Comparison of ENCODE assay signal across 9 mouse cellular contexts in the genomic region with DNA sequence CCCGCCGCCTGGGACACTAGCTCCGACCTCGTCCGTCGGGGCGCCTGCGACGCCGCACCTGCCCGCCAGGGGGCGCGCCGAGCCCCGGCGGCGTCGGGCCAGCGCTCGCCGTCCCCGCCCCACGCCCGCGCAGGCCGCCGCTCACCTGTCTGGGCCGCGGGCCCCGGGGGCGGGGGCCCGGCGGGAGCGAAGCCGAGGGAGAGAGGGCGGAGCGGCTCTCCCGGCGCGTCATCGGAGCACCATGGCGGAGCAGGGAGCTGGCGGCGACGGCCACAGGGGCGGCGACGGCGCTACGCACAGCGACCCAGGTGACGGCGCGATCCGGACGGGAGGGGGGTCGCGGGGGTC. TPM values are rescaled to one million over a fixed set of nuclear protein-coding genes. Genes with fewer than 3 reads are reported as not detected.
DNase-seq lines count a peak whose midpoint lies in the region; ATAC-seq and TF ChIP-seq lines count a peak whose summit lies in the region.
"Had no signal": no experiment of that assay in that cellular context is flagged by ENCODE, and none has a peak within 500 bp of the region (broad histone marks: within the 10 kb centered on the region; RNA-seq: fewer than 3 reads in every experiment).

No protein-coding gene starts in this region.

- peak; percentile 15 for DNase-seq in gastrocnemius, adult 18-20 months (ENCODE audit: low spot score)
- no peak for DNase-seq in gastrocnemius, adult 8-10 months (ENCODE audit: low spot score in 2 of 2)
- peak; percentile 72 to 85 for DNase-seq in cerebellum, adult 18-20 months
- DNase-seq in forebrain, postnatal 0 days = peak; percentile 45
- DNase-seq in hindbrain, postnatal 0 days (ENCODE audit: low spot score) = peak; percentile 49
- DNase-seq in spleen, postnatal 14 days (ENCODE audit: low spot score in 2 of 2) = peak; percentile 18 to 22

- peak overlapping the region; percentile 71 for H3K4me3 ChIP-seq in forebrain, postnatal 0 days (ENCODE audit: low read depth, low read length)
- peak overlapping the region; percentile 62 for H3K4me3 ChIP-seq in hindbrain, postnatal 0 days (ENCODE audit: low read length)
- peak overlapping the region; percentile 80 for H3K4me3 ChIP-seq in limb, embryonic 12.5 days (replicated peaks)
- peak overlapping the region; percentile 73 for H3K4me3 ChIP-seq in midbrain, embryonic 12.5 days

- no peak overlapping the region for H3K27ac ChIP-seq in forebrain, postnatal 0 days (ENCODE audit: low read depth, low read length)
- H3K27ac ChIP-seq in hindbrain, postnatal 0 days = 0 out of 2 replicates have a peak overlapping the region, but pooled peaks have one; percentile 55
- no peak overlapping the region for H3K27ac ChIP-seq in limb, embryonic 12.5 days
- H3K27ac ChIP-seq in midbrain, embryonic 12.5 days (replicated peaks) = no peak overlapping the region
- H3K27ac ChIP-seq: macrophage had no signal

- under 1% methylated on average over 42 of the region's 58 CpGs for WGBS in forebrain, postnatal 0 days
- WGBS in hindbrain, postnatal 0 days = 4% methylated on average over 31 of the region's 58 CpGs
- under 1% methylated on average over 33 of the region's 58 CpGs for WGBS in limb, embryonic 12.5 days
- under 1% methylated on average over 49 of the region's 58 CpGs for WGBS in midbrain, embryonic 12.5 days

- no peaks in the 10 kb centered on the region for H3K4me1 ChIP-seq in forebrain, postnatal 0 days (ENCODE audit: insufficient read depth)
- H3K4me1 ChIP-seq in hindbrain, postnatal 0 days (ENCODE audit: insufficient read depth, low read length) = no peaks in the 10 kb centered on the region
- H3K4me1 ChIP-seq in limb, embryonic 12.5 days (replicated peaks) = peaks cover 5% of the 10 kb centered on the region
- peaks cover 15% of the 10 kb centered on the region; the same call in 1 of the 2 replicates for H3K4me1 ChIP-seq in midbrain, embryonic 12.5 days

- peak overlapping the region; percentile 55 for H3K9ac ChIP-seq in forebrain, postnatal 0 days
- peak overlapping the region; percentile 65 for H3K9ac ChIP-seq in hindbrain, postnatal 0 days (replicated peaks; ENCODE audit: low read length)
- peak overlapping the region; percentile 65 for H3K9ac ChIP-seq in limb, embryonic 12.5 days (replicated peaks)
- H3K9ac ChIP-seq in midbrain, embryonic 12.5 days (replicated peaks) = peak overlapping the region; percentile 56

- peak; percentile 80 for ATAC-seq in forebrain, postnatal 0 days
- ATAC-seq in hindbrain, postnatal 0 days = peak; percentile 80
- ATAC-seq in limb, embryonic 12.5 days (ENCODE audit: insufficient number of reproducible peaks, insufficient read depth, low FRiP score, low TSS enrichment, low read depth) = 0 out of 2 replicates have a peak, but pooled peaks have one; percentile 43
- ATAC-seq in midbrain, embryonic 12.5 days (ENCODE audit: low FRiP score, low read depth) = peak; percentile 77

- H3K36me3 ChIP-seq in forebrain, postnatal 0 days (ENCODE audit: insufficient read depth) = no peaks in the 10 kb centered on the region
- H3K36me3 ChIP-seq in hindbrain, postnatal 0 days (ENCODE audit: insufficient read depth, low read length) = no peaks in the 10 kb centered on the region
- no peaks in the 10 kb centered on the region for H3K36me3 ChIP-seq in limb, embryonic 12.5 days
- no peaks in the 10 kb centered on the region for H3K36me3 ChIP-seq in midbrain, embryonic 12.5 days

- no peaks in the 10 kb centered on the region for H3K9me3 ChIP-seq in forebrain, postnatal 0 days (ENCODE audit: low read length)
- no peaks in the 10 kb centered on the region for H3K9me3 ChIP-seq in hindbrain, postnatal 0 days (ENCODE audit: low read length)
- no peaks in the 10 kb centered on the region for H3K9me3 ChIP-seq in limb, embryonic 12.5 days
- no peaks in the 10 kb centered on the region for H3K9me3 ChIP-seq in midbrain, embryonic 12.5 days

- peaks cover 23% of the 10 kb centered on the region for H3K27me3 ChIP-seq in forebrain, postnatal 0 days (ENCODE audit: insufficient read depth, low read length)
- peaks cover 10% of the 10 kb centered on the region; the same call in 1 of the 2 replicates for H3K27me3 ChIP-seq in hindbrain, postnatal 0 days (ENCODE audit: insufficient read depth, low read length)
- H3K27me3 ChIP-seq in limb, embryonic 12.5 days = peaks cover 47% of the 10 kb centered on the region
- peaks cover 58% of the 10 kb centered on the region for H3K27me3 ChIP-seq in midbrain, embryonic 12.5 days

- H3K4me2 ChIP-seq in forebrain, postnatal 0 days (ENCODE audit: low read depth) = peak overlapping the region; percentile 95
- H3K4me2 ChIP-seq in hindbrain, postnatal 0 days (ENCODE audit: low read depth, low read length) = peak overlapping the region; percentile 93
- peak overlapping the region; percentile 93 for H3K4me2 ChIP-seq in limb, embryonic 12.5 days
- H3K4me2 ChIP-seq in midbrain, embryonic 12.5 days (replicated peaks) = peak overlapping the region; percentile 96

- peak; percentile 27 for TF ChIP-seq CTCF in forebrain, postnatal 0 days (IDR thresholded peaks at IDR 0.05; ENCODE audit: low read depth)
- no peak for TF ChIP-seq CTCF in hindbrain, postnatal 0 days (IDR thresholded peaks at IDR 0.05; ENCODE audit: low read depth)

RNA-seq across cellular contexts. Expression of gene Map7, which starts 0.5 kb away (rescaled TPM):
- total RNA-seq in gastrocnemius, adult 18-20 months (2021) = 1 to 10 TPM; 5.0 to 6.7 TPM
- total RNA-seq in gastrocnemius, adult 8-10 months (2022) = 1 to 10 TPM; 3.0 to 6.3 (median 4.5) TPM
- 6.9 and 14.5 TPM in 2 replicates for total RNA-seq in forebrain, postnatal 0 days (2014; rRNA removed)
- polyA plus RNA-seq in forebrain, postnatal 0 days (2015; fragmentation: Nextera tagmentation; extraction: Ambion mirVana) = 4.3 and 6.3 TPM in 2 replicates
- total RNA-seq in hindbrain, postnatal 0 days (2014; rRNA removed) = 7.2 and 15.1 TPM in 2 replicates
- polyA plus RNA-seq in hindbrain, postnatal 0 days (2015; fragmentation: Nextera tagmentation; extraction: Ambion mirVana) = 6.2 and 9.4 TPM in 2 replicates
- polyA plus RNA-seq in limb, embryonic 12.5 days (2016; fragmentation: Nextera tagmentation; extraction: Ambion mirVana) = 3.5 and 3.8 TPM in 2 replicates
- 4.5 and 5.5 TPM in 2 replicates for polyA plus RNA-seq in midbrain, embryonic 12.5 days (2016; fragmentation: Nextera tagmentation; extraction: Ambion mirVana)

Comparison
In these comparisons a context has a peak if more than half of its experiments do, and no peak if none do; other contexts are left out.
1. DNase-seq: peak in gastrocnemius, adult 18-20 months (single experiment), cerebellum, adult 18-20 months (2 of 2), forebrain, postnatal 0 days (single experiment), hindbrain, postnatal 0 days (single experiment) and spleen, postnatal 14 days (2 of 2); none in gastrocnemius, adult 8-10 months (0 of 2).
2. Peak in every context shown above with its lines, with median percentiles within 50 percentile points of each other: ATAC-seq, H3K4me2 ChIP-seq, H3K4me3 ChIP-seq and H3K9ac ChIP-seq.